In the genomic region with DNA sequence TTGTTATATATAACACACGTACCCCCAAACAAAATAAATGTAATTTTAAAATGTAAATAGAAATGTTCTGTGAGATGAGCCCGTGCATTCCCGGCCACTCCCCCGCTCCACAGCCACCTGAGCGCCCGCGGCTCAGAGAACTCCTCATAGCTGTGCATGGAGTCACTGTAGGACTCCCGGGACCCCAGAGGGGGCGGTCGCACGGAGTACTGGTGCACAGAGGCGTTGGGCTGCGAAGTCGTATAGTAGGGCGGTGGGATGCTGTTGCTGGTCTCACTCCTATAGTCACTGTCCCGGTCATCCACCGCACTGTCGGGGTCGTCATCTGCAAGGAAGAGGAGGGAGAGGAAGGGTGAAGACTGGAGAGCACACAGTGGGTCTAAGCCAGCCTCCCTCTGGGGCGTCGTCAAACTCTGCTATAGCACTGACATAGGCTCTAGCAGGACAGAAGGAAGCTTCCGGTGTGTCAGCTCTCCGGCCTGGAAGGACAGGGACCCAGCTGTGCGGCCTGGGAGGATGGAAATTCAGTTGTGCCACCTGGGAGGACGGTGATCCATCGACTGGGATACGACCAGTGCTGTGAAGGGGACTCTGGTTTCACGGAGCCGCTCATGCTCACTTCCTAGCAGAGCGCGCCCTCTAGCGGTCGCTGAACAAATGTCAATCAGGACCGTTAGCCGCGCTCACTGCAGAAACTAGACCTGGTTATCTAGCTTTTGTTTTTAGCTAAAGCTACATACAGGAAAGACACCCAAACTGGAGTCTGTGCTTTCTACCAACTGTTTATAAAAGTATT, we compare ENCODE assay signal across 8 mouse cellular contexts. TPM values are rescaled to one million over a fixed set of nuclear protein-coding genes. Genes with fewer than 3 reads are reported as not detected.
DNase-seq lines count a peak whose midpoint lies in the region; ATAC-seq lines count a peak whose summit lies in the region.

No protein-coding gene starts in this region.

- intact Hi-C loops in left cerebral cortex, postnatal 10 days (cut with DNase I): loop anchor here (2.0 kb wide), 1 partner anchor 100 kb away; no protein-coding TSS in a partner anchor

- ATAC-seq in megakaryocyte-erythroid progenitor cell, adult 5-6 weeks (replicated peaks; ENCODE audit: low FRiP score, low TSS enrichment, poor library complexity, severe bottlenecking): peak; percentile 72

- peak; percentile 91 for DNase-seq in ZHBTc4 (ENCODE audit: low read depth, low spot score)
- DNase-seq in cerebellum, postnatal 36 days: peak; percentile 91 to 93
- peak; percentile 78 for DNase-seq in gastrocnemius, adult 18-20 months (ENCODE audit: low spot score)
- peak; percentile 93 for DNase-seq in induced T-regulatory cell, adult 2 months (ENCODE audit: low read depth)
- DNase-seq in left cerebral cortex, postnatal 10 days (ENCODE audit: extremely low spot score in 1 of 2, low spot score in 2 of 2): peak; percentile 83 to 86
- DNase-seq in right cerebral cortex, postnatal 10 days (ENCODE audit: low spot score in 2 of 2): peak; percentile 89 to 92
- peak; percentile 88 for DNase-seq in urinary bladder, postnatal 25 days (ENCODE audit: low spot score)

RNA-seq across cellular contexts. Expression of gene Unc13a, which starts 11.0 kb away (rescaled TPM):
- not detected for total RNA-seq in gastrocnemius, adult 18-20 months (2021)
- total RNA-seq in left cerebral cortex, postnatal 10 days (2021): 100 to 1,000 TPM; 279 to 290 TPM
- 0.26 and 0.64 TPM in 2 replicates for total RNA-seq in megakaryocyte-erythroid progenitor cell, adult 5-6 weeks (2014; fragmentation: Nextera tagmentation)
- total RNA-seq in megakaryocyte-erythroid progenitor cell, adult 5-6 weeks (2017): 0.27 TPM in 1 of 2 replicates, not detected in the other

RNA-seq across cellular contexts. Expression of gene Jak3, which starts 15.6 kb away (rescaled TPM):
- total RNA-seq in gastrocnemius, adult 18-20 months (2021): 1 to 10 TPM; 1.4 to 2.2 TPM
- 1 to 10 TPM; 6.1 to 6.6 TPM for total RNA-seq in left cerebral cortex, postnatal 10 days (2021)
- total RNA-seq in megakaryocyte-erythroid progenitor cell, adult 5-6 weeks (2014; fragmentation: Nextera tagmentation): 5.2 and 10.4 TPM in 2 replicates
- total RNA-seq in megakaryocyte-erythroid progenitor cell, adult 5-6 weeks (2017): 1.8 and 4.5 TPM in 2 replicates

RNA-seq across cellular contexts. Expression of gene Insl3, which starts 28.5 kb away (rescaled TPM):
- under 1 TPM; 0.78 TPM for total RNA-seq in gastrocnemius, adult 18-20 months (2021)
- 1 to 10 TPM; 1.2 to 2.0 TPM for total RNA-seq in left cerebral cortex, postnatal 10 days (2021)
- total RNA-seq in megakaryocyte-erythroid progenitor cell, adult 5-6 weeks (2014; fragmentation: Nextera tagmentation): 6.4 and 17.6 TPM in 2 replicates
- total RNA-seq in megakaryocyte-erythroid progenitor cell, adult 5-6 weeks (2017): 0.88 and 4.8 TPM in 2 replicates

RNA-seq across cellular contexts. Expression of gene B3gnt3, which starts 41.1 kb away (rescaled TPM):
- total RNA-seq in gastrocnemius, adult 18-20 months (2021): 1 to 10 TPM; 1.7 to 2.4 TPM
- under 1 TPM; 0.26 to 0.41 TPM for total RNA-seq in left cerebral cortex, postnatal 10 days (2021)
- total RNA-seq in megakaryocyte-erythroid progenitor cell, adult 5-6 weeks (2014; fragmentation: Nextera tagmentation): 0.42 and 0.79 TPM in 2 replicates
- 0.30 and 0.99 TPM in 2 replicates for total RNA-seq in megakaryocyte-erythroid progenitor cell, adult 5-6 weeks (2017)

RNA-seq across cellular contexts. Expression of gene Colgalt1, which starts 49.7 kb away (rescaled TPM):
- 10 to 100 TPM; 37.3 to 37.4 TPM for total RNA-seq in gastrocnemius, adult 18-20 months (2021)
- total RNA-seq in left cerebral cortex, postnatal 10 days (2021): 10 to 100 TPM; 65.9 to 71.6 TPM
- total RNA-seq in megakaryocyte-erythroid progenitor cell, adult 5-6 weeks (2014; fragmentation: Nextera tagmentation): 55.8 and 58.0 TPM in 2 replicates
- total RNA-seq in megakaryocyte-erythroid progenitor cell, adult 5-6 weeks (2017): 40.1 and 44.4 TPM in 2 replicates

Comparison
In these comparisons a context has a peak if more than half of its experiments do, and no peak if none do; other contexts are left out.
1. Peak in every context shown above with its lines: DNase-seq and ATAC-seq.
2. RNA of gene Unc13a, which starts 11.0 kb away (total RNA-seq): 279 to 290 TPM in left cerebral cortex, postnatal 10 days; 0.26 to 0.64 TPM in megakaryocyte-erythroid progenitor cell, adult 5-6 weeks and not detected in gastrocnemius, adult 18-20 months; every median in the first group is over 100 times any median in the second.